Mouse (Mus musculus) forebrain, embryonic 15.5 days (tissue): ENCODE measurements around the gene Zswim8. TPM values are rescaled to one million over a fixed set of nuclear protein-coding genes. Genes with fewer than 3 reads are reported as not detected.

ENCODE experiments used
- ATAC-seq: fragments of 200-750 bp; cut with Nextera tagmentation; replicated peaks from 2 replicates; pipeline ENCODE4 v1.8.0; 2017; ENCODE audit warnings: mild to moderate bottlenecking, moderate TSS enrichment, moderate library complexity
- H3K27ac ChIP-seq: fragments of 300-500 bp; sonication (generic); replicated peaks from 2 replicates; pipeline ENCODE4 v1.5.1; 2015; ENCODE audit warnings: mild to moderate bottlenecking, inconsistent platforms
- H3K27me3 ChIP-seq: fragments of 300-500 bp; sonication (generic); 2 replicates; pipeline ENCODE4 v1.6.1; 2015; ENCODE audit warnings: inconsistent platforms
- H3K36me3 ChIP-seq: fragments of 300-500 bp; sonication (generic); 2 replicates; pipeline ENCODE4 v1.6.1; 2015; ENCODE audit warnings: mild to moderate bottlenecking, inconsistent platforms
- H3K4me1 ChIP-seq: fragments of 300-500 bp; sonication (generic); 2 replicates; pipeline ENCODE4 v1.6.1; 2015; ENCODE audit warnings: inconsistent platforms
- H3K4me2 ChIP-seq: fragments of 300-500 bp; sonication (generic); replicated peaks from 2 replicates; pipeline ENCODE4 v1.6.1; 2015; ENCODE audit warnings: mild to moderate bottlenecking, inconsistent platforms
- H3K4me3 ChIP-seq: fragments of 300-500 bp; sonication (generic); 2 replicates; pipeline ENCODE4 v1.5.1; 2015; ENCODE audit warnings: mild to moderate bottlenecking, inconsistent platforms
- H3K9ac ChIP-seq: fragments of 300-500 bp; sonication (generic); replicated peaks from 2 replicates; pipeline ENCODE4 v1.6.1; 2015; ENCODE audit warnings: mild to moderate bottlenecking, inconsistent platforms
- H3K9me3 ChIP-seq: fragments of 300-500 bp; sonication (generic); 2 replicates; pipeline ENCODE4 v1.6.1; 2016; ENCODE audit warnings: inconsistent platforms
- WGBS: fragments of 180-500 bp; shearing (Covaris S2); methylation state at CpG from one replicate; pipeline ENCODE4 v1.1.7; 2015; ENCODE audit warnings: mixed read lengths; 5-methylcytosine and 5-hydroxymethylcytosine counted together
- polyA plus RNA-seq: library from polyadenylated mRNA; unstranded; fragments of >200 nt; fragmentation: Nextera tagmentation; extraction: Ambion mirVana; gene quantifications from 2 replicates; pipeline ENCODE4 v1.2.1, GENCODE M21; 2015

Zswim8 gene
- polyA plus RNA-seq, 1 experiment from 2014 or later, result 46.1 TPM

- H3K4me1 ChIP-seq, result no peaks in the 10 kb centered on the region
- no peak overlapping the region for H3K9ac ChIP-seq
- no peaks in the 10 kb centered on the region for H3K27me3 ChIP-seq
- peaks cover 98% of the 10 kb centered on the region for H3K36me3 ChIP-seq
- H3K4me2 ChIP-seq, result no peak overlapping the region
- no peak overlapping the region for H3K4me3 ChIP-seq
- H3K27ac ChIP-seq, result no peak overlapping the region
- WGBS, result 91% methylated on average over 10 of the region's 10 CpGs
- ATAC-seq, result no peak
- no peaks in the 10 kb centered on the region for H3K9me3 ChIP-seq
Observed at GRCm38 (mm10) chr14:20718443-20718842, 11.1 kb downstream of the Zswim8 start.

GRCm38 (mm10) chr14:20719767-20720166, 12.4 kb downstream of the Zswim8 start:
- H3K27me3 ChIP-seq, result no peaks in the 10 kb centered on the region
- no peak overlapping the region for H3K4me2 ChIP-seq
- no peaks in the 10 kb centered on the region for H3K4me1 ChIP-seq
- H3K27ac ChIP-seq, result no peak overlapping the region
- no peak for ATAC-seq
- no peaks in the 10 kb centered on the region for H3K9me3 ChIP-seq
- H3K4me3 ChIP-seq, result no peak overlapping the region
- H3K9ac ChIP-seq, result no peak overlapping the region
- WGBS, result 93% methylated on average over 12 of the region's 12 CpGs
- peaks cover 91% of the 10 kb centered on the region for H3K36me3 ChIP-seq

GRCm38 (mm10) chr14:20721371-20721770, 14.0 kb downstream of the Zswim8 start:
- peak; percentile 30; the same call in 1 of the 2 replicates for ATAC-seq
- Histone ChIP-seq H3K9me3 (no peaks in the 10 kb centered on the region), H3K9ac (no peak overlapping the region), H3K27me3 (no peaks in the 10 kb centered on the region), H3K4me2 (no peak overlapping the region), H3K36me3 (peaks cover 89% of the 10 kb centered on the region), H3K27ac (no peak overlapping the region), H3K4me3 (no peak overlapping the region), H3K4me1 (no peaks in the 10 kb centered on the region)
- WGBS, result 86% methylated on average over 4 of the region's 4 CpGs

DNA sequence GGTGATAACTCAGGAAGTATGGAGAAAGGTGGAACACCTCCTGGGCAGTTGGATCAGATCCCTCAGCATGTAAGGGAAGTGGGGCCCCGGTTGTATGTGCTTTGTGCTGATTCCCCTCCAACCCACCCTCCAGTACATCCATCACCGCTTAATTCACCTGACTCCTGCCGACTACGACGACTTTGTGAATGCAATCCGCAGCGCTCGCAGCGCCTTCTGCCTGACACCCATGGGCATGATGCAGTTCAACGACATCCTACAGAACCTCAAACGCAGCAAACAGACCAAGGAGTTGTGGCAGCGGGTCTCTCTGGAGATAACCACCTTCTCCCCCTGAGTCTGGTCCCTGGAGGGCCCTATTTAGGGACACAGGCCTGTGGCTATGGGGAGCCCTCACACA, 15.7 kb downstream of the Zswim8 start:
- WGBS, result 90% methylated on average over 12 of the region's 12 CpGs
- Histone ChIP-seq H3K4me1 (no peaks in the 10 kb centered on the region), H3K9me3 (no peaks in the 10 kb centered on the region), H3K9ac (no peak overlapping the region), H3K27ac (no peak overlapping the region), H3K27me3 (no peaks in the 10 kb centered on the region), H3K36me3 (peaks cover 86% of the 10 kb centered on the region), H3K4me3 (no peak overlapping the region), H3K4me2 (no peak overlapping the region)
- ATAC-seq, result no peak

GRCm38 (mm10) chr14:20724043-20724442, 16.7 kb downstream of the Zswim8 start:
- 20% methylated on average over 5 of the region's 5 CpGs for WGBS
- Histone ChIP-seq H3K36me3 (peaks cover 85% of the 10 kb centered on the region), H3K4me3 (no peak overlapping the region), H3K27ac (no peak overlapping the region), H3K9ac (no peak overlapping the region), H3K27me3 (no peaks in the 10 kb centered on the region), H3K4me1 (no peaks in the 10 kb centered on the region), H3K9me3 (no peaks in the 10 kb centered on the region), H3K4me2 (no peak overlapping the region)
- peak; percentile 49 for ATAC-seq

GRCm38 (mm10) chr14:20725660-20726339, 18.4 kb downstream of the Zswim8 start:
- Histone ChIP-seq H3K36me3 (peaks cover 84% of the 10 kb centered on the region), H3K4me1 (no peaks in the 10 kb centered on the region), H3K9ac (no peak overlapping the region), H3K9me3 (no peaks in the 10 kb centered on the region), H3K27me3 (no peaks in the 10 kb centered on the region), H3K4me3 (no peak overlapping the region), H3K27ac (no peak overlapping the region), H3K4me2 (no peak overlapping the region)
- ATAC-seq, result no peak
- WGBS, result 88% methylated on average over 6 of the region's 6 CpGs

- 93% methylated on average over 9 of the region's 9 CpGs for WGBS
- H3K9ac ChIP-seq, result no peak overlapping the region
Observed at GRCm38 (mm10) chr14:20729871-20730270, 22.5 kb downstream of the Zswim8 start.

GRCm38 (mm10) chr14:20730853-20731602, 23.7 kb downstream of the Zswim8 start:
- Histone ChIP-seq H3K4me1 (peaks cover 15% of the 10 kb centered on the region), H3K27me3 (no peaks in the 10 kb centered on the region), H3K9me3 (no peaks in the 10 kb centered on the region), H3K9ac (no peak overlapping the region), H3K4me2 (no peak overlapping the region), H3K27ac (no peak overlapping the region), H3K36me3 (peaks cover 45% of the 10 kb centered on the region), H3K4me3 (no peak overlapping the region)
- ATAC-seq, result no peak
- 91% methylated on average over 9 of the region's 9 CpGs for WGBS

More at GRCm38 (mm10) chr14:20729871-20730270, 22.5 kb downstream of the Zswim8 start:
- peaks cover 12% of the 10 kb centered on the region for H3K4me1 ChIP-seq
- no peak overlapping the region for H3K4me3 ChIP-seq
- H3K9me3 ChIP-seq, result no peaks in the 10 kb centered on the region
- H3K36me3 ChIP-seq, result peaks cover 51% of the 10 kb centered on the region
- no peak for ATAC-seq
- no peak overlapping the region for H3K27ac ChIP-seq
- no peak overlapping the region for H3K4me2 ChIP-seq
- no peaks in the 10 kb centered on the region for H3K27me3 ChIP-seq

DNA sequence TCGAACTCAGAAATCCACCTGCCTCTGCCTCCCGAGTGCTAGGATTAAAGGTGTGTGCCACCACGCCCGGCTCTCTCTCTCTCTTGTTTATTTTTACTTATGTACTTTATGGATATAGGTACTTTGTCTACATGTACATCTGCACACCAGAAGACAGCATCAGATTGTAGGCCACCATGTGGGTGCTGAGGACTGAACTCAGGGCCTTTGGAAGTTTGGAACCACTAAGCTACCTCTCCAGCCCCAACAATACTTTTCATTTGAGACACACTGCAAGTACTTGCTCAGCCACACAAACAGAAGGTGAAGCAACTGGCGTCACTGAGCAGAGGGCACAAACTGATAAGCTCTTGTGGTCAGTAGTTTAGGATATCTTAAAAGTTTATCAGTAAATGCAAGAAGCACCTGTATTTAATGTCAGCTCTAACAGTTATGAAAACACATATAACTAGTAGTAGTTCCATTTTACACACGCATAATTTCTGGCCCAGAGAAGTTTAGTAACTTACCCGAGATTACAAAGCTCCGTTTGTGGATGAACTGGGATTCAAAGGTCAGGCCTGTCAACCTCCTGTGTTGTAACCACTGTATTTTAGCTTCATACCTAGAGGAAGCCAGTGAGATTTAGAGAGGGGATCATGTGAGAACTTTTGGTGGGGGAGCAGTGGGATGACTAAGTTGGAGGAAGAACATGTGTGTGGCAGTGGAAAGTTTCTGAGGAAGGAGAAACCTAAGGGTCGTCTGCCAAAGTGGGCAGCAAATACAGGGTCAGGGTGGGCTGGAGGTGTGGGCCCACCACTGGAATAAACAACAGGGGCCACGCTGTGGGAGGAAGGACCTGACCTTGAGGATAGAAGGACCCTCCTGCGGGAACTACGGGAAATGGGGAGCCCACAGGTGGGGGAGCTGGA, 25.9 kb downstream of the Zswim8 start:
- WGBS, result 51% methylated on average over 12 of the region's 12 CpGs
- Histone ChIP-seq H3K27ac (no peak overlapping the region), H3K9ac (peak overlapping the region; percentile 90), H3K4me1 (peaks cover 15% of the 10 kb centered on the region), H3K4me3 (peak overlapping the region; percentile 75), H3K9me3 (no peaks in the 10 kb centered on the region), H3K4me2 (peak overlapping the region; percentile 78), H3K36me3 (peaks cover 35% of the 10 kb centered on the region), H3K27me3 (no peaks in the 10 kb centered on the region)
- ATAC-seq, result no peak

GRCm38 (mm10) chr14:20733952-20734774, 26.8 kb downstream of the Zswim8 start, which contains the start of gene Ndst2:
Ndst2 (minus strand) TSS chr14:20734562.
- Histone ChIP-seq H3K9ac (peak within 1 kb of the TSS; percentile 90), H3K27me3 (no peaks in the 10 kb centered on the region), H3K4me1 (peaks cover 15% of the 10 kb centered on the region), H3K36me3 (peaks cover 30% of the 10 kb centered on the region), H3K27ac (peak within 1 kb of the TSS; percentile 80), H3K4me3 (peak within 1 kb of the TSS; percentile 75), H3K9me3 (no peaks in the 10 kb centered on the region), H3K4me2 (peak within 1 kb of the TSS; percentile 78)
- ATAC-seq, result peak; percentile 99
- under 1% methylated on average over 77 of the region's 81 CpGs for WGBS

DNA sequence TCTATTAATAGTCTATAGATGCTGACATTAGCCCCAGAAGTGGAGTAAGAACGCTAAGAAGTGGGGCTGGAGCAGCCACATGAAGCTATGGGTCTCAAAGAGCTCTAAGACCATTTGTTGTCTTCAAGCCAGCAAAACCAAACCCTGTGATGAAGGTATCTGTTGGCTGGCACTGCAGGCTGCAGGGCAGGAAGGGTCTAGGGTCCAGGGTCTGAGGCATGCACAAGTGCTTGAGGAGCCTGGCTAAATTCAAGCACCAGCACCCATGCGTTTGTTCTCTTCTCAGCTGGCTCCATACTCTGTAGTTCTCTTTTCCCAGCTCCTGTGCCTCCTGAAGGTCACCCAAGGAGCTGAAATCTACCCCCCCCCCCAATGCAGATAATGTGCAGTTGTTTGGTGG, 27.7 kb downstream of the Zswim8 start:
- Histone ChIP-seq H3K4me3 (no peak overlapping the region), H3K9ac (no peak overlapping the region), H3K4me1 (peaks cover 15% of the 10 kb centered on the region), H3K4me2 (no peak overlapping the region), H3K27me3 (no peaks in the 10 kb centered on the region), H3K9me3 (no peaks in the 10 kb centered on the region), H3K36me3 (peaks cover 25% of the 10 kb centered on the region), H3K27ac (peak overlapping the region; percentile 80; the same call in 1 of the 2 replicates)
- whole genome bisulfite sequencing, result 66% methylated on average over 2 of the region's 2 CpGs
- ATAC-seq, result no peak
